Mouse (Mus musculus) stomach, postnatal 0 days (tissue): ENCODE measurements at regions not wholly inside any gene's neighbourhood (a gene's known extent, or its start where the extent isn't known, plus 50 kb on each side); places are given as distances from the start of the nearest gene placed in this dataset.

Source experiments
- CTCF ChIP-seq: IDR thresholded peaks from 2 replicates; pipeline ENCODE4 v1.5.1; 2016; ENCODE audit warnings: antibody characterized with exemption, low read depth, mild to moderate bottlenecking, moderate library complexity
- EP300 ChIP-seq: optimal IDR thresholded peaks from 2 replicates; pipeline ENCODE3; 2016; ENCODE audit warnings: antibody characterized with exemption

- TF ChIP-seq EP300 (no peak), CTCF (no peak)
Observed at GRCm38 (mm10) chr10:20867076-20867475, 85.3 kb upstream of the Ahi1 start.
